Mouse (Mus musculus): ENCODE data around the gene Htr3b.
"Not testable (repeated sequence)": the region's sequence is repeated elsewhere in the genome, so short reads cannot be mapped to it uniquely, and the experiment has no call there.

The Htr3b gene

GRCm38 (mm10) chr9:48964587-48965040 lies at the start of gene Htr3b:
TSS of gene Htr3b (minus strand) at chr9:48964990.
- no peak for DNase-seq (ENCODE audit: extremely low read depth, low read depth, low spot score)

GRCm38 (mm10) chr9:48999256-48999655 lies 34.5 kb upstream of the Htr3b start:
- DNase-seq (ENCODE audit: extremely low read depth, low read depth, low spot score) = no peak

- no peak for DNase-seq (ENCODE audit: extremely low read depth, low read depth, low spot score)
Observed at GRCm38 (mm10) chr9:48995735-48996134, 30.9 kb upstream of the Htr3b start.

- DNase-seq (ENCODE audit: extremely low read depth, low read depth, low spot score) = no peak
Observed at GRCm38 (mm10) chr9:48994779-48995178, 30.0 kb upstream of the Htr3b start.

GRCm38 (mm10) chr9:48991671-48992070 lies 26.9 kb upstream of the Htr3b start:
- no peak for DNase-seq (ENCODE audit: extremely low read depth, low read depth, low spot score)

GRCm38 (mm10) chr9:48987201-48988101 lies 22.7 kb upstream of the Htr3b start:
- DNase-seq (ENCODE audit: extremely low read depth, low read depth, low spot score) = no peak

- DNase-seq (ENCODE audit: extremely low read depth, low read depth, low spot score) = no peak
Observed at GRCm38 (mm10) chr9:48986616-48987141, 21.9 kb upstream of the Htr3b start.

- DNase-seq (ENCODE audit: extremely low read depth, low read depth, low spot score) = no peak
Observed at GRCm38 (mm10) chr9:48985708-48986088, 20.9 kb upstream of the Htr3b start.

GRCm38 (mm10) chr9:48984845-48985707 lies 20.3 kb upstream of the Htr3b start, which contains the start of gene Usp28:
TSS of gene Usp28 (plus strand) at chr9:48985375.
- DNase-seq (ENCODE audit: extremely low read depth, low read depth, low spot score) = peak; percentile 45

- DNase-seq (ENCODE audit: extremely low read depth, low read depth, low spot score) = no peak
Observed at GRCm38 (mm10) chr9:48984320-48984844, 19.6 kb upstream of the Htr3b start.

- DNase-seq (ENCODE audit: extremely low read depth, low read depth, low spot score) = not testable (repeated sequence)
Observed at GRCm38 (mm10) chr9:48983801-48984200, 19.0 kb upstream of the Htr3b start.

- DNase-seq (ENCODE audit: extremely low read depth, low read depth, low spot score) = no peak
Observed at GRCm38 (mm10) chr9:48981827-48982226, 17.0 kb upstream of the Htr3b start.

GRCm38 (mm10) chr9:48980781-48981180 lies 16.0 kb upstream of the Htr3b start:
- no peak for DNase-seq (ENCODE audit: extremely low read depth, low read depth, low spot score)

- DNase-seq (ENCODE audit: extremely low read depth, low read depth, low spot score) = no peak
Observed at GRCm38 (mm10) chr9:48980371-48980770, 15.6 kb upstream of the Htr3b start.

GRCm38 (mm10) chr9:48976661-48977355 lies 12.0 kb upstream of the Htr3b start:
- no peak for DNase-seq (ENCODE audit: extremely low read depth, low read depth, low spot score)

- no peak for DNase-seq (ENCODE audit: extremely low read depth, low read depth, low spot score)
Observed at GRCm38 (mm10) chr9:48972494-48972893, 7.7 kb upstream of the Htr3b start.

GRCm38 (mm10) chr9:48962131-48962530 lies 2.7 kb downstream of the Htr3b start:
- no peak for DNase-seq (ENCODE audit: extremely low read depth, low read depth, low spot score)

- DNase-seq (ENCODE audit: extremely low read depth, low read depth, low spot score) = no peak
Observed at GRCm38 (mm10) chr9:48961314-48961713, 3.5 kb downstream of the Htr3b start.

- no peak for DNase-seq (ENCODE audit: extremely low read depth, low read depth, low spot score)
Observed at GRCm38 (mm10) chr9:48947565-48947964, 17.2 kb downstream of the Htr3b start.

- no peak for DNase-seq (ENCODE audit: extremely low read depth, low read depth, low spot score)
Observed at GRCm38 (mm10) chr9:48942349-48942748, 22.4 kb downstream of the Htr3b start.
